Mouse (Mus musculus): ENCODE measurements around the gene Abca2. TPM values are rescaled to one million over a fixed set of nuclear protein-coding genes. Genes with fewer than 3 reads are reported as not detected.

The Abca2 gene
- polyA plus RNA-seq, 1 experiment from 2014 or later: 2.8 TPM

- Histone ChIP-seq H3K9me3 (replicated peaks) (no peaks in the 10 kb centered on the region), H3K9ac (no peak overlapping the region; the same call in 1 of the 2 replicates), H3K4me1 (peaks cover 37% of the 10 kb centered on the region), H3K4me3 (no peak overlapping the region), H3K36me3 (no peaks in the 10 kb centered on the region), H3K4me2 (peak overlapping the region; percentile 15; the same call in 1 of the 2 replicates), H3K27ac (no peak overlapping the region), H3K27me3 (replicated peaks) (0 out of 2 replicates have a peak, but pooled peaks cover 2% of the 10 kb centered on the region)
- peak; percentile 78 for ATAC-seq
- WGBS (ENCODE audit: insufficient replicate concordance): 53% methylated on average over 6 of the region's 6 CpGs
These were observed 59.6 kb downstream of the Abca2 start for GRCm38 (mm10) chr2:25487965-25488670.

GRCm38 (mm10) chr2:25488671-25489068 lies 60.2 kb downstream of the Abca2 start:
- H3K27ac ChIP-seq: no peak overlapping the region
- H3K36me3 ChIP-seq: no peaks in the 10 kb centered on the region
- H3K9me3 ChIP-seq (replicated peaks): no peaks in the 10 kb centered on the region
- H3K9ac ChIP-seq: no peak overlapping the region
- H3K4me1 ChIP-seq: peaks cover 37% of the 10 kb centered on the region
- WGBS (ENCODE audit: insufficient replicate concordance): 68% methylated on average over 7 of the region's 7 CpGs
- ATAC-seq: no peak
- H3K4me2 ChIP-seq: 0 out of 2 replicates have a peak overlapping the region, but pooled peaks have one; percentile 15
- 0 out of 2 replicates have a peak, but pooled peaks cover 6% of the 10 kb centered on the region for H3K27me3 ChIP-seq (replicated peaks)
- no peak overlapping the region for H3K4me3 ChIP-seq

GRCm38 (mm10) chr2:25492988-25493387 lies 64.5 kb downstream of the Abca2 start:
- no peak overlapping the region for H3K4me2 ChIP-seq
- 0 out of 2 replicates have a peak, but pooled peaks cover 9% of the 10 kb centered on the region for H3K27me3 ChIP-seq (replicated peaks)
- H3K36me3 ChIP-seq: no peaks in the 10 kb centered on the region
- WGBS (ENCODE audit: insufficient replicate concordance): 63% methylated on average over 5 of the region's 5 CpGs
- no peak for ATAC-seq
- no peak overlapping the region for H3K27ac ChIP-seq
- no peaks in the 10 kb centered on the region for H3K9me3 ChIP-seq (replicated peaks)
- no peak overlapping the region for H3K9ac ChIP-seq
- H3K4me3 ChIP-seq: no peak overlapping the region
- H3K4me1 ChIP-seq: peaks cover 14% of the 10 kb centered on the region

GRCm38 (mm10) chr2:25493476-25493961 lies 65.0 kb downstream of the Abca2 start, which contains the start of gene Lcn12:
Gene Lcn12 (minus strand): TSS chr2:25493911.
- Histone ChIP-seq H3K4me1 (peaks cover 15% of the 10 kb centered on the region), H3K27ac (no peak within 1 kb of the TSS), H3K27me3 (replicated peaks) (0 out of 2 replicates have a peak, but pooled peaks cover 9% of the 10 kb centered on the region), H3K4me3 (no peak within 1 kb of the TSS), H3K9me3 (replicated peaks) (no peaks in the 10 kb centered on the region), H3K4me2 (no peak within 1 kb of the TSS), H3K36me3 (no peaks in the 10 kb centered on the region), H3K9ac (no peak within 1 kb of the TSS)
- ATAC-seq: no peak
- 63% methylated on average over 5 of the region's 5 CpGs for WGBS (ENCODE audit: insufficient replicate concordance)

- H3K9ac ChIP-seq: no peak overlapping the region
- H3K4me2 ChIP-seq: no peak overlapping the region
- WGBS (ENCODE audit: insufficient replicate concordance): 43% methylated on average over 4 of the region's 4 CpGs
- H3K27ac ChIP-seq: no peak overlapping the region
- H3K4me3 ChIP-seq: no peak overlapping the region
- H3K27me3 ChIP-seq (replicated peaks): 0 out of 2 replicates have a peak, but pooled peaks cover 8% of the 10 kb centered on the region
- H3K9me3 ChIP-seq (replicated peaks): no peaks in the 10 kb centered on the region
- H3K4me1 ChIP-seq: peaks cover 29% of the 10 kb centered on the region
- ATAC-seq: no peak
- no peaks in the 10 kb centered on the region for H3K36me3 ChIP-seq
These were observed 68.0 kb downstream of the Abca2 start for GRCm38 (mm10) chr2:25496462-25496861.

Small RNAs within 50 kb of the gene (microRNA-seq; reads per million reads assigned to microRNA genes)
- not detected for gene Mir3087

Other genes starting within 250 kb of the Abca2 start
- gene Nrarp, start 247.9 kb upstream of the Abca2 start, polyA plus RNA-seq (2016; fragmentation: Nextera tagmentation; extraction: Ambion mirVana): 5.9 and 6.2 TPM in 2 replicates
- gene Tor4a, start 231.8 kb upstream of the Abca2 start, polyA plus RNA-seq (2016; fragmentation: Nextera tagmentation; extraction: Ambion mirVana): 7.2 and 7.4 TPM in 2 replicates
- gene Nelfb, start 217.2 kb upstream of the Abca2 start, polyA plus RNA-seq (2016; fragmentation: Nextera tagmentation; extraction: Ambion mirVana): 56.7 and 61.5 TPM in 2 replicates
- gene Stpg3, start 214.1 kb upstream of the Abca2 start, polyA plus RNA-seq (2016; fragmentation: Nextera tagmentation; extraction: Ambion mirVana): not detected in 2 replicates
- gene Fam166a, start 210.0 kb upstream of the Abca2 start, polyA plus RNA-seq (2016; fragmentation: Nextera tagmentation; extraction: Ambion mirVana): 1.2 TPM in 1 of 2 replicates, not detected in the other
- gene Tubb4b, start 204.0 kb upstream of the Abca2 start, polyA plus RNA-seq (2016; fragmentation: Nextera tagmentation; extraction: Ambion mirVana): 901 and 931 TPM in 2 replicates
- gene Slc34a3, start 194.3 kb upstream of the Abca2 start, polyA plus RNA-seq (2016; fragmentation: Nextera tagmentation; extraction: Ambion mirVana): 0.17 TPM in 1 of 2 replicates, not detected in the other
- 0.10 and 0.11 TPM in 2 replicates for gene Rnf224, start 191.9 kb upstream of the Abca2 start, polyA plus RNA-seq (2016; fragmentation: Nextera tagmentation; extraction: Ambion mirVana)
- 1.8 and 2.4 TPM in 2 replicates for gene Rnf208, start 186.4 kb upstream of the Abca2 start, polyA plus RNA-seq (2016; fragmentation: Nextera tagmentation; extraction: Ambion mirVana)
- gene Cysrt1, start 186.3 kb upstream of the Abca2 start, polyA plus RNA-seq (2016; fragmentation: Nextera tagmentation; extraction: Ambion mirVana): not detected in 2 replicates
- gene AL732309.1, start 181.8 kb upstream of the Abca2 start, polyA plus RNA-seq (2016; fragmentation: Nextera tagmentation; extraction: Ambion mirVana): 4.4 and 4.8 TPM in 2 replicates
- gene Tmem203, start 173.3 kb upstream of the Abca2 start, polyA plus RNA-seq (2016; fragmentation: Nextera tagmentation; extraction: Ambion mirVana): 16.2 and 17.3 TPM in 2 replicates
- 7.9 and 9.0 TPM in 2 replicates for gene Tprn, start 166.1 kb upstream of the Abca2 start, polyA plus RNA-seq (2016; fragmentation: Nextera tagmentation; extraction: Ambion mirVana)
- gene Ssna1, start 156.3 kb upstream of the Abca2 start, polyA plus RNA-seq (2016; fragmentation: Nextera tagmentation; extraction: Ambion mirVana): 164 and 179 TPM in 2 replicates
- 63.6 and 65.3 TPM in 2 replicates for gene Anapc2, start 156.2 kb upstream of the Abca2 start, polyA plus RNA-seq (2016; fragmentation: Nextera tagmentation; extraction: Ambion mirVana)
- gene Tmem210, start 140.6 kb upstream of the Abca2 start, polyA plus RNA-seq (2016; fragmentation: Nextera tagmentation; extraction: Ambion mirVana): not detected in 2 replicates
- not detected in 2 replicates for gene Lrrc26, start 138.8 kb upstream of the Abca2 start, polyA plus RNA-seq (2016; fragmentation: Nextera tagmentation; extraction: Ambion mirVana)
- 0.24 and 0.41 TPM in 2 replicates for gene Grin1, start 109.5 kb upstream of the Abca2 start, polyA plus RNA-seq (2016; fragmentation: Nextera tagmentation; extraction: Ambion mirVana)
- 29.4 and 30.5 TPM in 2 replicates for gene Man1b1, start 96.4 kb upstream of the Abca2 start, polyA plus RNA-seq (2016; fragmentation: Nextera tagmentation; extraction: Ambion mirVana)
- 11.2 TPM in 2 replicates for gene Dpp7, start 72.3 kb upstream of the Abca2 start, polyA plus RNA-seq (2016; fragmentation: Nextera tagmentation; extraction: Ambion mirVana)
- gene Uap1l1, start 63.0 kb upstream of the Abca2 start, polyA plus RNA-seq (2016; fragmentation: Nextera tagmentation; extraction: Ambion mirVana): 13.5 and 14.0 TPM in 2 replicates
- 34.6 and 38.0 TPM in 2 replicates for gene Sapcd2, start 56.4 kb upstream of the Abca2 start, polyA plus RNA-seq (2016; fragmentation: Nextera tagmentation; extraction: Ambion mirVana)
- gene Entpd2, start 32.8 kb upstream of the Abca2 start, polyA plus RNA-seq (2016; fragmentation: Nextera tagmentation; extraction: Ambion mirVana): 0.13 and 0.19 TPM in 2 replicates
- 5.3 and 5.6 TPM in 2 replicates for gene Npdc1, start 29.4 kb upstream of the Abca2 start, polyA plus RNA-seq (2016; fragmentation: Nextera tagmentation; extraction: Ambion mirVana)
- 0.31 and 0.54 TPM in 2 replicates for gene Fut7, start 5.4 kb upstream of the Abca2 start, polyA plus RNA-seq (2016; fragmentation: Nextera tagmentation; extraction: Ambion mirVana)
- 0.45 and 0.68 TPM in 2 replicates for gene Clic3, start 28.1 kb downstream of the Abca2 start, polyA plus RNA-seq (2016; fragmentation: Nextera tagmentation; extraction: Ambion mirVana)
- gene Paxx, start 32.4 kb downstream of the Abca2 start, polyA plus RNA-seq (2016; fragmentation: Nextera tagmentation; extraction: Ambion mirVana): 9.1 and 11.4 TPM in 2 replicates
- 0.20 and 0.22 TPM in 2 replicates for gene Ptgds, start 41.3 kb downstream of the Abca2 start, polyA plus RNA-seq (2016; fragmentation: Nextera tagmentation; extraction: Ambion mirVana)
- not detected in 2 replicates for gene Lcn12, start 65.2 kb downstream of the Abca2 start, polyA plus RNA-seq (2016; fragmentation: Nextera tagmentation; extraction: Ambion mirVana)
- 39.9 and 42.7 TPM in 2 replicates for gene Fbxw5, start 72.0 kb downstream of the Abca2 start, polyA plus RNA-seq (2016; fragmentation: Nextera tagmentation; extraction: Ambion mirVana)
- 17.4 and 18.8 TPM in 2 replicates for gene C8g, start 73.0 kb downstream of the Abca2 start, polyA plus RNA-seq (2016; fragmentation: Nextera tagmentation; extraction: Ambion mirVana)
- 22.4 and 24.4 TPM in 2 replicates for gene Traf2, start 118.2 kb downstream of the Abca2 start, polyA plus RNA-seq (2016; fragmentation: Nextera tagmentation; extraction: Ambion mirVana)
- gene Edf1, start 129.1 kb downstream of the Abca2 start, polyA plus RNA-seq (2016; fragmentation: Nextera tagmentation; extraction: Ambion mirVana): 293 and 311 TPM in 2 replicates
- gene Mamdc4, start 146.1 kb downstream of the Abca2 start, polyA plus RNA-seq (2016; fragmentation: Nextera tagmentation; extraction: Ambion mirVana): 0.38 and 0.45 TPM in 2 replicates
- 67.8 and 69.2 TPM in 2 replicates for gene Phpt1, start 146.5 kb downstream of the Abca2 start, polyA plus RNA-seq (2016; fragmentation: Nextera tagmentation; extraction: Ambion mirVana)
- gene Ajm1, start 153.1 kb downstream of the Abca2 start, polyA plus RNA-seq (2016; fragmentation: Nextera tagmentation; extraction: Ambion mirVana): not detected in 2 replicates
- gene Rabl6, start 179.8 kb downstream of the Abca2 start, polyA plus RNA-seq (2016; fragmentation: Nextera tagmentation; extraction: Ambion mirVana): 41.8 and 42.9 TPM in 2 replicates
- gene Ccdc183, start 189.0 kb downstream of the Abca2 start, polyA plus RNA-seq (2016; fragmentation: Nextera tagmentation; extraction: Ambion mirVana): 0.14 and 0.28 TPM in 2 replicates
- gene Tmem141, start 193.3 kb downstream of the Abca2 start, polyA plus RNA-seq (2016; fragmentation: Nextera tagmentation; extraction: Ambion mirVana): 7.1 and 8.0 TPM in 2 replicates
- 30.8 and 35.6 TPM in 2 replicates for gene Fcna, start 199.3 kb downstream of the Abca2 start, polyA plus RNA-seq (2016; fragmentation: Nextera tagmentation; extraction: Ambion mirVana)
- not detected in 2 replicates for gene Lcn8, start 224.4 kb downstream of the Abca2 start, polyA plus RNA-seq (2016; fragmentation: Nextera tagmentation; extraction: Ambion mirVana)
- not detected in 2 replicates for gene Lcn5, start 229.2 kb downstream of the Abca2 start, polyA plus RNA-seq (2016; fragmentation: Nextera tagmentation; extraction: Ambion mirVana)
- gene Lcn6, start 248.1 kb downstream of the Abca2 start, polyA plus RNA-seq (2016; fragmentation: Nextera tagmentation; extraction: Ambion mirVana): not detected in 2 replicates

All from liver, embryonic 12.5 days (tissue).